Mouse (Mus musculus) hindbrain, embryonic 16.5 days (tissue): Measurements from ENCODE around the gene Rasl10a. TPM values are rescaled to one million over a fixed set of nuclear protein-coding genes. Genes with fewer than 3 reads are reported as not detected.

ENCODE experiments used
- ATAC-seq: fragments of 200-750 bp; cut with Nextera tagmentation; 2 replicates; pipeline ENCODE4 v1.8.0; 2017; ENCODE audit warnings: moderate TSS enrichment, moderate library complexity
- H3K27ac ChIP-seq: fragments of 300-500 bp; sonication (generic); 2 replicates; pipeline ENCODE4 v1.5.1; 2014; ENCODE audit warnings: low read depth, mild to moderate bottlenecking, control low read depth, low read length, moderate library complexity
- H3K27me3 ChIP-seq: fragments of 300-500 bp; sonication (generic); replicated peaks from 2 replicates; pipeline ENCODE4 v1.6.1; 2014; ENCODE audit warnings: low read length; ENCODE audit not compliant: control insufficient read depth, insufficient read depth
- H3K36me3 ChIP-seq: fragments of 300-500 bp; sonication (generic); 2 replicates; pipeline ENCODE4 v1.6.1; 2014; ENCODE audit warnings: mild to moderate bottlenecking, low read length, moderate library complexity, mixed read lengths; ENCODE audit not compliant: control insufficient read depth, insufficient read depth
- H3K4me1 ChIP-seq: fragments of 300-500 bp; sonication (generic); 2 replicates; pipeline ENCODE4 v1.6.1; 2014; ENCODE audit warnings: low read depth, low read length; ENCODE audit not compliant: control insufficient read depth, insufficient read depth
- H3K4me2 ChIP-seq: fragments of 300-500 bp; sonication (generic); 2 replicates; pipeline ENCODE4 v1.6.1; 2014; ENCODE audit warnings: mild to moderate bottlenecking, low read length, control low read depth, moderate library complexity
- H3K4me3 ChIP-seq: fragments of 300-500 bp; sonication (generic); 2 replicates; pipeline ENCODE4 v1.5.1; 2014; ENCODE audit warnings: mild to moderate bottlenecking, low read length, control low read depth, moderate library complexity
- H3K9ac ChIP-seq: fragments of 300-500 bp; sonication (generic); 2 replicates; pipeline ENCODE4 v1.6.1; 2014; ENCODE audit warnings: low read depth, mild to moderate bottlenecking, control low read depth, low read length, moderate library complexity
- H3K9me3 ChIP-seq: fragments of 300-500 bp; sonication (generic); 2 replicates; pipeline ENCODE4 v1.6.1; 2014; ENCODE audit warnings: mild to moderate bottlenecking, low read length, moderate library complexity; ENCODE audit not compliant: control insufficient read depth
- WGBS: fragments of 180-500 bp; shearing (Covaris S2); extraction: QIAGEN DNeasy Blood & Tissue Kit; methylation state at CpG from one replicate; pipeline ENCODE4 v1.1.7; 2014; 5-methylcytosine and 5-hydroxymethylcytosine counted together
- polyA plus RNA-seq: library from polyadenylated mRNA; unstranded; fragments of >200 nt; fragmentation: Nextera tagmentation; extraction: Ambion mirVana; gene quantifications from 2 replicates; pipeline ENCODE4 v1.2.1, GENCODE M21; 2015

Gene Rasl10a
- polyA plus RNA-seq, 1 experiment from 2014 or later, result 2.0 TPM

DNA sequence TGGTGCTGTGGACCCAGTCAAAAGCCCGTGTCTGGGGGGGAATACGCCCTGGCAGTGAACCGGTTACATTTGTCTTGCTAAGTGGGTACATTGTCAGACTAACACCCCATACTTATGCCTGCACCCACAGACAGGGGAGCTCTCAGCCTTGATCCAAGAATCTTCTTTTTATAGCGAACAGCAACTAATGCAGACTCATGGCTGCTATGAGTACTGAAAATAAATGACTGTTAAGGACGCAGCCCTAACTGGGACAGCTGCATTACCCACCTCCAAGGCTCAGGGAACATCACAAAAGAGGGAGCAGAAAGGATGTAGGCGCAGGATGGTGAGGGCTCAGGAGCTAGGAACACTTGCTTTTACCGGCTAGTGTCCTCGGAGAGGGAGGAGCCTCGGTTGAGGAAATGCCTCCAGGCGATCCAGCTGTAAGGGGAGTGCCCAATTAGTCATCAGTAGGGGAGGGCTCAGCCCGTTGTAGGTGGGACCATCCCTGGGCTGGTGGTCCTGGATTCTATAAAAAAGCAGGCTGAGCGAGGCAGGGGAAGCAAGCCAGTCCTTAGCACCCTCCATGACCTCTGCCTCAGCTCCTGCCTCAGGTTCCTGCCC lies 11.5 kb upstream of the Rasl10a start:
- Histone ChIP-seq H3K4me3 (no peak overlapping the region), H3K4me1 (no peaks in the 10 kb centered on the region), H3K4me2 (no peak overlapping the region), H3K27ac (no peak overlapping the region), H3K27me3 (0 out of 2 replicates have a peak, but pooled peaks cover 2% of the 10 kb centered on the region), H3K36me3 (peaks cover 7% of the 10 kb centered on the region), H3K9me3 (no peaks in the 10 kb centered on the region), H3K9ac (no peak overlapping the region)
- ATAC-seq, result no peak
- WGBS, result 50% methylated on average over 12 of the region's 12 CpGs

DNA sequence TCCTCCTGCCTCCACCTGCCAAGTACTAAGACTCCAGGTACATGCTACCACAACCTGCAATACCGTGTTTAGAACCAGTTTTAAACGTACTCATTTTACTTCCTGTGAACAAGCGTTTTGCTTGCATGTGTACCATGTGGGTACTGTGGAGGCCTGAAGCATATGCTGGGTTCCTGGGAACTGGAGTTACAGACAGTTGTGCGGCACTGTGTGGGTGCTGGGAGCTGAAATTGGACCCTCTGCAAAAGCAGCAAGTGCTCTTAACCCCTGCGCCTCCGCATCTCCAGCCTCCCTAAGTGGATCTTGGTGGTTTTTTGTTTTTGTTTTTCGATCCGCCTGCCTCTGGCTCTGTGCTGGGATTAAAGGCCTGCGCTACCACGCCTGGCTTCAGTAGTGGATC lies 6.3 kb upstream of the Rasl10a start:
- Histone ChIP-seq H3K4me2 (no peak overlapping the region), H3K27me3 (0 out of 2 replicates have a peak, but pooled peaks cover 6% of the 10 kb centered on the region), H3K4me1 (no peaks in the 10 kb centered on the region; the same call in 1 of the 2 replicates), H3K27ac (no peak overlapping the region), H3K4me3 (no peak overlapping the region), H3K9me3 (no peaks in the 10 kb centered on the region), H3K36me3 (no peaks in the 10 kb centered on the region), H3K9ac (no peak overlapping the region)
- ATAC-seq, result no peak
- WGBS, result 80% methylated on average over 10 of the region's 10 CpGs

DNA sequence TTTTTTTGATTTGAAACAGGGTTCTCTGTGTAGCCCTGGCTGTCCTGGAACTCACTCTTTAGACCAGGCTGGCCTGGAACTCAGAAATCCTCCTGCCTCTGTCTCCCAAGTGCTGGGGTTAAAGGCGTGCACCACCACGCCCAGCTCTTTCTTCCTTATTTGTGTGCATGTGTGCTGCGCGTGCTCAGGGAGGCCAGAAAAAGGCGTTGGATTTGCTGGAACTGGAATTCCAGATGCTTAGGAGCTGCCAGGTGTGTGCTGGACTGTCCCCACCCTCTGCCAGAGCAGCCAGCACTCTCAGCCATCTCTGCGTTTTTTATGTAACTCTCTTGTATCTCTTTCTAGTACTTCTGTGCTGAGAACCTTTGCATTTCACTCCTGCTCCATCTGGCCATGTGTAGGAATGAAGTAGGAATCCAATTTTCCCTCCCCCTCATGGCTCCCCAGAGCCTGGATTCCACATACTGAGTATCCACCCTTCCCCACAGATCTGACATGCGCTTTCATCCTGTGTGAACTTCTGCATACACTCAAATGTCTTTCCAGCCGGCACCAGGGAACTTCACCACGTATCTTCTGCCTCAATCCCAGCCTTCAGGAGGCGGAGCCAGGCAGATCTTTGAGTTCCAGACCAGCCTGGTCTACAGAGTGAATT lies 5.6 kb upstream of the Rasl10a start:
- Histone ChIP-seq H3K4me2 (no peak overlapping the region), H3K9ac (no peak overlapping the region), H3K4me1 (no peaks in the 10 kb centered on the region; the same call in 1 of the 2 replicates), H3K27ac (no peak overlapping the region), H3K36me3 (no peaks in the 10 kb centered on the region), H3K27me3 (peaks cover 13% of the 10 kb centered on the region), H3K4me3 (no peak overlapping the region), H3K9me3 (no peaks in the 10 kb centered on the region)
- whole genome bisulfite sequencing, result 78% methylated on average over 10 of the region's 10 CpGs
- ATAC-seq, result no peak

DNA sequence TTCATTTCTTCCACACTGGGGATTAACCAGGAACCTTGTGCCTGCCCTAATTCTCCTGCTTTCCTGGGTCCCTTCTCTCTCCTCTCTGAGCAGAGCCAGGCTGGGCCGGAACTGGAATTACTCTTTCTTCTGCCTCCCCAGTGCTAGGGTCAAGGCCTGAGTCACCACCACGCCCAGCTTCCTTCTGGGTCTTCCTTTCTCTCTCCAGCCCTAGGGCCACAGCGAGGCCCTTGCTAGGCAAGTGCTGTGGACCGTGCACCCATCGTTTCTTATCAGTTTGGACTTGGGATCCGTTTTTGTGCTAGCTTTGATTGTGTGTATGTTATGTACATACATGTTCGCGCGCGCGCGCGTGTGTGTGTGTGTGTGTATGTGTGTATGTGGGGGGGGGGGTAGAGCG lies 3.8 kb upstream of the Rasl10a start:
- Histone ChIP-seq H3K9me3 (no peaks in the 10 kb centered on the region), H3K27me3 (peaks cover 18% of the 10 kb centered on the region), H3K4me2 (no peak overlapping the region), H3K4me1 (peaks cover 8% of the 10 kb centered on the region), H3K36me3 (no peaks in the 10 kb centered on the region), H3K4me3 (no peak overlapping the region), H3K9ac (no peak overlapping the region), H3K27ac (no peak overlapping the region)
- no peak for ATAC-seq
- WGBS, result 92% methylated on average over 14 of the region's 14 CpGs

DNA sequence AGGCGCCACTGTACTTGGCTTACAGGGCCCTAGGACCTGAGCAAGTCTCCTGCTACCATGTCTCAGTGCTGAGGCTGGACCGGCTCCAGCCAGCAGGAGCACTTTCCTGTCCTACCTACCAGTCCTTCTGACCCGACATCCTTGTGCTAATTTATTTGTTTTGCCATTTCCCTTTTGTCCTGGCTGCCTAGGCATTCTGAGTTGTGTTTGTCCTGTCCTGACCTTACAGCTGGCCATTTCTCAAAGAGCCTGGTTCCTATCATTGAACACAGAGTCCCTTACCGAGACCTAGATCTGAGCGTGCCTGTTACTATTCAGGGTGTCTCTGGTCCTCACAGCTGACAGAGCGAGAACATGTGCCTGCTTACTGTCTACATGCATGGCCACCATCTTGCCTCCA lies 3.1 kb upstream of the Rasl10a start:
- no peak overlapping the region for H3K9ac ChIP-seq
- ATAC-seq, result no peak
- peaks cover 11% of the 10 kb centered on the region for H3K4me1 ChIP-seq
- no peak overlapping the region for H3K27ac ChIP-seq
- WGBS, result 72% methylated on average over 6 of the region's 6 CpGs
- H3K4me3 ChIP-seq, result no peak overlapping the region
- no peaks in the 10 kb centered on the region for H3K36me3 ChIP-seq
- H3K9me3 ChIP-seq, result no peaks in the 10 kb centered on the region
- no peak overlapping the region for H3K4me2 ChIP-seq
- peaks cover 24% of the 10 kb centered on the region for H3K27me3 ChIP-seq

DNA sequence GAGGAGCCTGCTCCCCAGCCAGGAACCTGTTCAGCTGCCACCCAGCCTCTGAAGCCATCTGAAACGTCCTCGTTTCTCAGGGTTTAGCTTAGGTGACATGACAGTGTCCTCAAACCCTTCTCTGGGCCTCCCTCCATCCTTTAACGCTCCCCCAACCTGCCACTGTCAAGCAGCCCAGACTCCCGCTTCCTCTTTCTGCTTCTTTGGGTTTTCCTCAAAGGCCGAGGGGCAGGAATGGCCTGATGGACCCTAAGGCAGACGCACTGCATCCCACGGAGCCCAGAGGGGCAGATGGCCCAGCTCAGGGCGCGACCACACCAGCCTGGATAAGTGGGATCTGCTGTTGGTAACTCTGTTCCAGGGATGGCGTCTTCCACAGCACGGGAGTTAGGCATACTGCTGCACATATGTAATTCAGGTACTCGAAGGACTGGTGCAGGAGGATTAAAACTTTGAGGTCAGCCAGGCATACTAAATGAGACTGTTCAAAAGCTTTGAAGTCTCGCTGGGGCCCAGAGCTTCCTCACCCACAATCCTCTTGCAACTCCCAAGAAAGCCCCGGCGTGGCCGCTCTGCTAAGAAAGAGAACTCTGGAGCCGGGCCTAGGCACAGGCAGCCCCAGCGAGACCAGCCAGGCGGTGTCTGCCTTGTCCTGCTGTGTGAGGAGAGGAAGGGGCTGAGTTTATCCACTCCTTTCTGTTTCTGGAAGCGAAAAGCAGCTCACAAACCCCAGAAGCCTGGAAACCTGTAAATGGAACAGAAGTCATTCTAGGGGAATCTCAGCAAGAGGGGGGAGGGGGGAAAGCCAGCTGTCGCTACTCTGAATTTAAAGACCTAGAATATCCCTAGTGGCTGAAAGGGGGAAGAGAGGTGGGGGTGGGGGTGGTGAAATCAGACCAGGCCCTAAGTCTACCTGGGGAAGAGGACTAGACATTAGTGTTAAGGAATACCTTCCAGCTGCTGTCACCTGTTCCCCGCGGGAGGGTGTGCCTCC lies 1.7 kb upstream of the Rasl10a start:
- H3K9me3 ChIP-seq, result no peaks in the 10 kb centered on the region
- WGBS, result 33% methylated on average over 23 of the region's 23 CpGs
- no peak overlapping the region for H3K27ac ChIP-seq
- H3K4me3 ChIP-seq, result no peak overlapping the region
- no peak for ATAC-seq
- 0 out of 2 replicates have a peak, but pooled peaks cover 4% of the 10 kb centered on the region for H3K36me3 ChIP-seq
- no peak overlapping the region for H3K9ac ChIP-seq
- peaks cover 12% of the 10 kb centered on the region for H3K4me1 ChIP-seq
- H3K27me3 ChIP-seq, result peaks cover 36% of the 10 kb centered on the region
- H3K4me2 ChIP-seq, result no peak overlapping the region

DNA sequence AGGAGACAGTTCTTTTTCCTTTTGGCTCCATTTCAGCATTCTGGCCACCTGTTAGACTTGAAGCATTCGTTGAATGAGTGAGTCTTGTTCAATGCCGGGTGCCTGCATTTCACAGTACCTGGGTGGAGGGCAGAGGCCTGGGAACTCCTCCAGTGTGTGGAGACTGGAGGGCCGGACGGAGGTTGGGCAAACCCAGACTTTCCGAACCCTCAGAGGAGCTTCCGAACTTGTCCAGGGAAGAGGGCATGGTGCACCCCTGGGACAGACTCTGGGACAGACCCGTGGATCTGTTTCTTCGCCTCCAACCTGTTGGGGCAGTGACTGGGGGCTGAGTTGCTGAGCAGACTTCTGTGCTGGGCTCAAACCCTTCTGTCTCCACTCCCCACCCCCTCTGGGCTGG lies 864 bp upstream of the Rasl10a start:
- no peak for ATAC-seq
- Histone ChIP-seq H3K4me2 (no peak overlapping the region), H3K4me3 (no peak overlapping the region), H3K27ac (no peak overlapping the region), H3K9me3 (no peaks in the 10 kb centered on the region), H3K36me3 (0 out of 2 replicates have a peak, but pooled peaks cover 4% of the 10 kb centered on the region), H3K4me1 (peaks cover 21% of the 10 kb centered on the region), H3K9ac (no peak overlapping the region), H3K27me3 (peaks cover 39% of the 10 kb centered on the region)
- 47% methylated on average over 8 of the region's 8 CpGs for WGBS

DNA sequence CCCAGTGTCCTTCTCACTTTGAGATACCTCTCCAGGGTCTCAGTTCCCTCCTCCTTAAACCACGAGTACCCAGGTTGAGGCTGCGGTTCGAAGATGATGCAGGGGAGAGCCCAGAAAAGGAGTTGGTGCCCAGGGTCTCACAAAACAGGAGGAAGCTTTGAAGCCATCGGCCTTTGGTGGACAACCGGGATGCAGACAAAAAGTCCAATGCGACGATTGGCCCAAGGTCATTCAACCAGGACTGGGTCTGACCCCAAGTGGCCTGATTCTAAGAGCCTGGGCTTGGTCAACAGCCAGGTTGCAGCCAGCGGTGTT lies 430 bp upstream of the Rasl10a start:
- Histone ChIP-seq H3K4me1 (peaks cover 25% of the 10 kb centered on the region), H3K27ac (no peak overlapping the region), H3K9ac (peak overlapping the region; percentile 68), H3K9me3 (no peaks in the 10 kb centered on the region), H3K36me3 (0 out of 2 replicates have a peak, but pooled peaks cover 4% of the 10 kb centered on the region), H3K4me2 (peak overlapping the region; percentile 92), H3K27me3 (peaks cover 44% of the 10 kb centered on the region), H3K4me3 (peak overlapping the region; percentile 50)
- 18% methylated on average over 8 of the region's 8 CpGs for WGBS
- no peak for ATAC-seq

DNA sequence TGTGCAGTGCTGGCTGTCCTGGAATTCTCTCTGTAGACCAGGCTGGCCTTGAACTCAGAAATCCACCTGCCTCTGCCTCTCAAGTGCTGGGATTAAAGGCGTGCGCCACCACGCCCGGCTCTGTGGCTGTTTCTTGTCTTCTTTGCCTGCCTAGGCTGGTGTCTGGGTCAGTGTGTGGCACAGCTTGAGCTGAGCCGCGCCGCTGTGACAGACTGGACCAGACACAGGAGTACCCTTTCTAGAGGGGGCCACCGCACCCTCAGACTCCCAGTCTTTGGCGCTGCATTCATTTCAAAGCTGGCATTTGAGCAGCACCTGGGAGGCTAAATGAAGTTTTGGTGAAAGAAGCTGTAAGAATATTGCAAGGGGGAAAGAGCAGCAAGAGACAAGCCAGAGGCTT lies 855 bp downstream of the Rasl10a start:
- Histone ChIP-seq H3K4me2 (no peak overlapping the region), H3K9ac (no peak overlapping the region), H3K27me3 (peaks cover 55% of the 10 kb centered on the region), H3K4me3 (no peak overlapping the region), H3K4me1 (peaks cover 38% of the 10 kb centered on the region), H3K27ac (no peak overlapping the region), H3K9me3 (no peaks in the 10 kb centered on the region), H3K36me3 (0 out of 2 replicates have a peak, but pooled peaks cover 4% of the 10 kb centered on the region)
- no peak for ATAC-seq
- 32% methylated on average over 9 of the region's 9 CpGs for WGBS
